Mouse (Mus musculus) small intestine, adult 2 months (tissue): ENCODE measurements around the gene Tbxas1. TPM values are rescaled to one million over a fixed set of nuclear protein-coding genes. Genes with fewer than 3 reads are reported as not detected.

Experiments
- H3K27ac ChIP-seq: fragments of 200-500 bp; 2 replicates; pipeline ENCODE4 v1.5.1; 2012; ENCODE audit warnings: low read depth, low read length, control low read depth, inconsistent platforms; ENCODE audit not compliant: insufficient read depth
- H3K27me3 ChIP-seq: fragments of 200-500 bp; 2 replicates; pipeline ENCODE4 v1.6.1; 2012; ENCODE audit warnings: mild to moderate bottlenecking, moderate library complexity, low read length, inconsistent platforms; ENCODE audit not compliant: control insufficient read depth, insufficient read depth
- H3K36me3 ChIP-seq: fragments of 200-500 bp; 2 replicates; pipeline ENCODE4 v1.6.1; 2012; ENCODE audit warnings: mild to moderate bottlenecking, low read length, control low read depth, inconsistent platforms; ENCODE audit not compliant: control insufficient read depth, insufficient read depth
- H3K4me1 ChIP-seq: fragments of 200-500 bp; 2 replicates; pipeline ENCODE4 v1.6.1; 2012; ENCODE audit warnings: low read length, inconsistent platforms, mixed read lengths; ENCODE audit not compliant: control insufficient read depth, insufficient read depth, insufficient read length
- H3K4me3 ChIP-seq: fragments of 200-500 bp; 2 replicates; pipeline ENCODE4 v1.5.1; 2012; ENCODE audit warnings: low read depth, mild to moderate bottlenecking, control low read depth, inconsistent platforms, low read length, moderate library complexity
- CTCF ChIP-seq: fragments of 200-500 bp; IDR thresholded peaks from 2 replicates; pipeline ENCODE4 v1.5.1; 2012; ENCODE audit warnings: low read depth, mild to moderate bottlenecking, control low read depth, inconsistent platforms, low read length, moderate library complexity, mixed read lengths; ENCODE audit not compliant: insufficient replicate concordance, insufficient read length; ENCODE audit errors: extremely low read depth
- POLR2A ChIP-seq: fragments of 200-500 bp; IDR thresholded peaks from 2 replicates; pipeline ENCODE4 v1.6.1; 2012; ENCODE audit warnings: low read depth, mild to moderate bottlenecking, control low read depth, inconsistent platforms, low read length, moderate library complexity
- WGBS: fragments of 180-500 bp; shearing (Covaris S2); methylation state at CpG from one replicate; pipeline ENCODE4 v1.1.7; 2018; 5-methylcytosine and 5-hydroxymethylcytosine counted together
- polyA plus RNA-seq: library from polyadenylated mRNA; depleted of rRNA; stranded (reverse); fragments of >200 nt; gene quantifications from 2 replicates; pipeline ENCODE4 v1.2.3, GENCODE M21; 2012

Tbxas1 gene
- polyA plus RNA-seq, 1 experiment: 1.8 TPM

- no peak for TF ChIP-seq POLR2A
- TF ChIP-seq CTCF: no peak
- no peaks in the 10 kb centered on the region for H3K27me3 ChIP-seq
- 78% methylated on average over 5 of the region's 5 CpGs for WGBS
- H3K4me1 ChIP-seq: peaks cover 5% of the 10 kb centered on the region; the same call in 1 of the 2 replicates
- H3K36me3 ChIP-seq: no peaks in the 10 kb centered on the region
- H3K4me3 ChIP-seq: no peak overlapping the region
- no peak overlapping the region for H3K27ac ChIP-seq
Observed at GRCm38 (mm10) chr6:39007223-39007622, 132.0 kb downstream of the Tbxas1 start.

GRCm38 (mm10) chr6:39008116-39008515 is 132.9 kb downstream of the Tbxas1 start:
- H3K27ac ChIP-seq: no peak overlapping the region
- 55% methylated on average over 4 of the region's 4 CpGs for WGBS

GRCm38 (mm10) chr6:39013034-39013832 is 138.0 kb downstream of the Tbxas1 start:
- no peaks in the 10 kb centered on the region for H3K27me3 ChIP-seq
- H3K27ac ChIP-seq: peak overlapping the region; percentile 14; the same call in 1 of the 2 replicates
- H3K4me3 ChIP-seq: no peak overlapping the region
- no peaks in the 10 kb centered on the region for H3K36me3 ChIP-seq
- TF ChIP-seq POLR2A (no peak), CTCF (peak; percentile 51; the same call in 1 of the 2 replicates)
- WGBS: 48% methylated on average over 10 of the region's 10 CpGs
- peaks cover 4% of the 10 kb centered on the region; the same call in 1 of the 2 replicates for H3K4me1 ChIP-seq

More at GRCm38 (mm10) chr6:39008116-39008515, 132.9 kb downstream of the Tbxas1 start:
- no peaks in the 10 kb centered on the region for H3K27me3 ChIP-seq
- no peak for TF ChIP-seq POLR2A
- TF ChIP-seq CTCF: no peak
- H3K4me1 ChIP-seq: peaks cover 5% of the 10 kb centered on the region; the same call in 1 of the 2 replicates
- H3K4me3 ChIP-seq: no peak overlapping the region
- H3K36me3 ChIP-seq: no peaks in the 10 kb centered on the region

- TF ChIP-seq CTCF: no peak
- no peak for TF ChIP-seq POLR2A
- 89% methylated on average over 11 of the region's 11 CpGs for WGBS
Observed at GRCm38 (mm10) chr6:39017942-39018341, 142.7 kb downstream of the Tbxas1 start.

GRCm38 (mm10) chr6:39018805-39019204 is 143.6 kb downstream of the Tbxas1 start:
- H3K27ac ChIP-seq: no peak overlapping the region
- TF ChIP-seq POLR2A (no peak), CTCF (peak; percentile 58; the same call in 1 of the 2 replicates)
- no peaks in the 10 kb centered on the region for H3K36me3 ChIP-seq
- H3K4me1 ChIP-seq: peaks cover 1% of the 10 kb centered on the region; the same call in 1 of the 2 replicates
- 84% methylated on average over 7 of the region's 7 CpGs for WGBS
- H3K27me3 ChIP-seq: no peaks in the 10 kb centered on the region
- H3K4me3 ChIP-seq: no peak overlapping the region

More at GRCm38 (mm10) chr6:39017942-39018341, 142.7 kb downstream of the Tbxas1 start:
- Histone ChIP-seq H3K4me1 (peaks cover 4% of the 10 kb centered on the region; the same call in 1 of the 2 replicates), H3K27me3 (no peaks in the 10 kb centered on the region), H3K36me3 (no peaks in the 10 kb centered on the region), H3K27ac (no peak overlapping the region), H3K4me3 (no peak overlapping the region)

GRCm38 (mm10) chr6:39019219-39019618 is 144.0 kb downstream of the Tbxas1 start:
- H3K4me3 ChIP-seq: no peak overlapping the region
- H3K27me3 ChIP-seq: no peaks in the 10 kb centered on the region
- H3K36me3 ChIP-seq: no peaks in the 10 kb centered on the region
- H3K27ac ChIP-seq: no peak overlapping the region
- TF ChIP-seq POLR2A: no peak
- TF ChIP-seq CTCF: no peak
- no peaks in the 10 kb centered on the region for H3K4me1 ChIP-seq
- 80% methylated on average over 5 of the region's 5 CpGs for WGBS

GRCm38 (mm10) chr6:39021909-39022308 is 146.7 kb downstream of the Tbxas1 start:
- no peak overlapping the region for H3K4me3 ChIP-seq
- TF ChIP-seq CTCF (no peak), POLR2A (no peak)
- H3K4me1 ChIP-seq: no peaks in the 10 kb centered on the region
- 92% methylated on average over 1 of the region's 1 CpGs for WGBS
- no peaks in the 10 kb centered on the region for H3K27me3 ChIP-seq
- H3K36me3 ChIP-seq: no peaks in the 10 kb centered on the region
- no peak overlapping the region for H3K27ac ChIP-seq
